Mouse (Mus musculus) left cerebral cortex, postnatal 10 days (tissue): ENCODE measurements at regions not wholly inside any gene's neighbourhood (a gene's known extent, or its start where the extent isn't known, plus 50 kb on each side); places are given as distances from the start of the nearest gene placed in this dataset.
"Not testable (repeated sequence)": the region's sequence is repeated elsewhere in the genome, so short reads cannot be mapped to it uniquely, and the experiment has no call there.

Experiments used
- DNase-seq, 2 experiments: peaks; one replicate each; pipeline ENCODE4 v3.0.0; 2021 to 2022; ENCODE audit warnings: low spot score in 2 of 2, mixed read lengths in 1 of 2; ENCODE audit errors: extremely low spot score in 1 of 2
- intact Hi-C: fragments of 180-260 bp; cut with DNase I; formaldehyde crosslinking; loops from one replicate; pipeline ENCODE4 v1.15.1; 2025

- intact Hi-C loops: no loop called here
- DNase-seq: peak in 1 of 2 experiments; percentile 13
Measured at GRCm38 (mm10) chr10:48582006-48582405, 1206.6 kb downstream of the Grik2 start.

DNA sequence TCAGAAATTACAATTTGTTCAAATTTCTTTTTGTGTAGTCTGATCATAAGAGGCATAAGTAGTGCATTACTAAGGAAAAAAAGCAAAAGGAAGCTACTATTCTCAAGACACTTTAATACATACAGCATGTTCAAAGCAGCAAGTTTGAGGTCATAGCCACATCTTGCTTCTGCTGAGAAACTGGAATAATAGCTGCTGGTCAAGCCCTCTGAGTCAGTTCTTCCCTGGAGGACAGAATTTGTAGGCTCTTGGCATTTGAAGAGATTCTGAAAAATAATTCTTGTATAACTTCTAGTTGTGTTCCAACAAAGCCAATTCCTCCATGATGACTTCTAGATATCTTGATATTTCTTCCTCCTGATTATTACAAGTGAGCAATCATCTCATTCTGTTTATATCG is 1207.5 kb downstream of the Grik2 start:
- no peak for DNase-seq
- intact Hi-C loops: no loop called here

DNA sequence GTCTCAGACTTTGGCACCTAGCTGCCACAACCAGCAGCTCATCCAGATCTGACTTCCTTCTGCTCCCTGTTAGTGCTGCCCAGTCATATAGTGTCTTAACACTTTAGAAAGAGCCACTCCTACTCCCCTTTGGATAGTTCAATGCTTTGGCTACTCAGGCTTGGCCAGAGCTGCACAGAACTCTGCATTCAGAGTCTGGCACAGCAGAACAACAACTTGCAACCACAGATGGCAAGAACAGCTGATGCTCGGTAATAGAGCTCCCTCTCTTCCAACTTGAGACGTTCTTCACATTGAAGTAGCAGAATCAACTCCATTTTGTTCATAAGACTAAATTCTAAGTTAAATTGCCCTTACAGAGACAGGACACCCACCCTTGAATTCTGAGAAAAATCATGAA is 1216.0 kb downstream of the Grik2 start:
- no peak for DNase-seq
- intact Hi-C loops: no loop called here

DNA sequence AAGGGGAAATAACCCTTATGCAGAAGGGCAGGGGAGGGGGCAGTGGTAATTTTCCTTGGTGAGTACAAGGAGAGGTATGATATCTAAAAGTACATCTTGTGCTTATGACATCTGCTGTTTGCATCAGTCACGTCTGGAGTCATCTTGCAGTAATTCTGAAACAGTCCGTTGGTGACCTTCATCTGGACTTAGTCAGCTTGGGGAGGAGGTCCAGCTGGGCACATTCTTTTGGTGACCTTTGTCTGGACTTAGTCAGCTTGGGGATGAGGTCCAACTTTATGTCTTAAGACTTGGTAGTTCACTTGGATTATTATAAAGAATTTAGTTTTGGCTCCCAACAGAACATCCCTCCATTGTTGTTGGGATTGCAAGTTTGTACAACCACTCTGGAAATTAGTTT is 1238.8 kb downstream of the Grik2 start:
- intact Hi-C loops, DNase-seq: not testable (repeated sequence)

DNA sequence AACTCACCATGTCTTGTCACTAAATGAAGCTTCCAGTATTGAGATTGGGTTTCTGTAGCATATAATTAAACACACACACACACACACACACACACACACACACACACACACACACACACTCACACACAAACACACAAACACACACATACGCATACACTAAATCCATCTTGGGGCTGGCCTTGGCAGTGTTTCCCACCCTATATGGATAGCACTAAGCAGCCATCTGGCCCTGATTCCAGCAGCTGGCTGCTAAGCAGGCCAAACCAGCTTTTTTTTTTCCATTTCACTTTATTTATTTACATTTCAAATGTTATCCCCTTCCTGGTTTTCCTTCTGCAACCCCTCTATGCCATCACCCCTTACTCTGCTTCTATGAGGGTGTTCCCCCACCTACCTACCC is 1266.3 kb downstream of the Grik2 start:
- intact Hi-C loops: no loop called here
- peak in 1 of 2 experiments; percentile 21 for DNase-seq

DNA sequence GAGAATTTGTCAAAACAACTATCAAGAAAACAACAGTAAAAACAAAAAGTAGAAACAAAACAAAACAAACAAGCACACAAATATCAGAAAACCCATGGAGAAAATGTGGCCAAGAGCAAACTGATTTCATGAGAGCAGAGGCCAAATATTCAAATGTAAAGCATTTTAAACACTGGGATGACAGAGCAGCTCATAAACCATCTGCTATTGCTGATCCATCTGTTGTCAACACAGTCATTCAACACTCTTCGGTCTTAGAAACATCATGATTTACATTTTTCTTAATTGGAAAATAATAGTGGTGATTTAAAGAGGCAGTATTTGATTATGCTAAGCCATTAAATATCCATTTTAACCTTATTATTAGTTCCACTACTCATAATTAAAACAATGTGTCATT is 1315.6 kb downstream of the Grik2 start:
- DNase-seq: no peak
- intact Hi-C loops: no loop called here

- DNase-seq: peak in 1 of 2 experiments; percentile 1
- intact Hi-C loops: no loop called here
Measured at GRCm38 (mm10) chr10:48443739-48444342, 1344.7 kb downstream of the Grik2 start.

GRCm38 (mm10) chr10:48433287-48433686 is 1355.3 kb downstream of the Grik2 start:
- intact Hi-C loops: no loop called here
- no peak for DNase-seq

- no peak for DNase-seq
- intact Hi-C loops: no loop called here
Measured at GRCm38 (mm10) chr10:48425501-48425900, 1363.1 kb downstream of the Grik2 start.

GRCm38 (mm10) chr10:48405071-48405470 is 1383.5 kb downstream of the Grik2 start:
- no peak for DNase-seq
- intact Hi-C loops: no loop called here
